ENCODE assay signal across 10 mouse cellular contexts in the genomic region with DNA sequence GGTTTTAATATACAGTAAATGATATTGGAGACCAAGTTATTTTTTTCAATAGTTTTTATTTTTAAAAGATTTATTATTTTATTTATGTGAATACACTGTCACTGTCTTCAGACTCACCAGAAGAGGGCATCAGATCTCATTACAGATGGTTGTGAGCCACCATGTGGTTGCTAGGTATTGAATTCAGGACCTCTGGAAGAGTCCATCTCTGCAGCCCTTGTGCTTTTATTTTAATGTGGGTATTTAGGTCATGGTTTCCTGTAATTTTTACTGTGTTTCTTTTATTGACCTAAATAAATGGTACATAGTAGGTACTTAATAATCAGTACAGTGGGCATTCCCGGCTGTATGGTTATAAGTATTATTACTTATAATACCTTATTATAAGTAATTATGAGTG. TPM values are rescaled to one million over a fixed set of nuclear protein-coding genes. Genes with fewer than 3 reads are reported as not detected.
DNase-seq lines count a peak whose midpoint lies in the region; ATAC-seq and TF ChIP-seq lines count a peak whose summit lies in the region.
"Had no signal": no experiment of that assay in that cellular context is flagged by ENCODE, and none has a peak within 500 bp of the region (broad histone marks: within the 10 kb centered on the region; RNA-seq: fewer than 3 reads in every experiment).

No protein-coding gene starts in this region.

- no peak for TF ChIP-seq EP300 in liver, postnatal 0 days (IDR thresholded peaks at IDR 0.05; ENCODE audit: low read depth)

- no peaks in the 10 kb centered on the region for H3K9me3 ChIP-seq in heart, embryonic 12.5 days (replicated peaks)
- no peaks in the 10 kb centered on the region for H3K9me3 ChIP-seq in liver, postnatal 0 days (ENCODE audit: low read length)
- H3K9me3 ChIP-seq: forebrain, embryonic 12.5 days had no signal

- peak; percentile 57 for TF ChIP-seq CTCF in left cerebral cortex, adult 2 months (IDR thresholded peaks at IDR 0.05)
- peak; percentile 54 for TF ChIP-seq CTCF in liver, postnatal 0 days (IDR thresholded peaks at IDR 0.05; ENCODE audit: low read depth)

- ATAC-seq in heart, embryonic 12.5 days (ENCODE audit: insufficient number of reproducible peaks, low FRiP score): no peak
- ATAC-seq in liver, postnatal 0 days: no peak

- intact Hi-C loops in left cerebral cortex, adult 2 months (cut with DNase I): loop anchor here (1.0 to 5.0 kb wide), 2 partner anchors 21 to 57 kb away; a partner anchor contains a TSS

- no peak overlapping the region; the same call in 1 of the 2 replicates for H3K4me2 ChIP-seq in heart, embryonic 12.5 days
- peak overlapping the region; percentile 68; the same call in 1 of the 2 replicates for H3K4me2 ChIP-seq in liver, postnatal 0 days (ENCODE audit: low read depth, low read length)

- peak; percentile 46 for DNase-seq in heart, adult 11 months
- DNase-seq in left cerebral cortex, adult 2 months (ENCODE audit: extremely low spot score in 1 of 2, low spot score in 2 of 2): no peak
- no peak for DNase-seq in left cerebral cortex, adult 9 months (ENCODE audit: low spot score in 2 of 2)
- DNase-seq in CD4-positive helper T cell, adult 2 months (ENCODE audit: low read depth, low spot score): peak; percentile 13
- DNase-seq in liver, postnatal 0 days: no peak
- DNase-seq in right cerebral cortex, postnatal 14 days: no peak
- no peak for DNase-seq in cerebellum, adult 11-12 months
- DNase-seq: thymus, postnatal 14 days had no signal

- no peak overlapping the region for H3K27ac ChIP-seq in heart, embryonic 12.5 days (ENCODE audit: poor library complexity, severe bottlenecking)
- no peak overlapping the region; the same call in 1 of the 2 replicates for H3K27ac ChIP-seq in left cerebral cortex, adult 2 months
- no peak overlapping the region for H3K27ac ChIP-seq in liver, postnatal 0 days (ENCODE audit: low read depth)

- no peaks in the 10 kb centered on the region for H3K36me3 ChIP-seq in heart, embryonic 12.5 days
- H3K36me3 ChIP-seq in liver, postnatal 0 days (replicated peaks; ENCODE audit: insufficient read depth, low read length): no peaks in the 10 kb centered on the region
- H3K36me3 ChIP-seq: forebrain, embryonic 12.5 days had no signal

- no peak overlapping the region for H3K9ac ChIP-seq in heart, embryonic 12.5 days
- H3K9ac ChIP-seq in liver, postnatal 0 days (replicated peaks): no peak overlapping the region

- WGBS in heart, embryonic 12.5 days: 85% methylated on average over 1 of the region's 1 CpGs
- 75% methylated on average over 1 of the region's 1 CpGs for WGBS in liver, postnatal 0 days (ENCODE audit: insufficient replicate concordance)

- H3K4me1 ChIP-seq in heart, embryonic 12.5 days (replicated peaks): peaks cover 46% of the 10 kb centered on the region
- peaks cover 36% of the 10 kb centered on the region for H3K4me1 ChIP-seq in liver, postnatal 0 days (ENCODE audit: insufficient read depth)

- H3K4me3 ChIP-seq in heart, embryonic 12.5 days: no peak overlapping the region
- H3K4me3 ChIP-seq in left cerebral cortex, adult 2 months: no peak overlapping the region
- H3K4me3 ChIP-seq in liver, postnatal 0 days (ENCODE audit: low read depth, low read length): no peak overlapping the region
- H3K4me3 ChIP-seq: forebrain, embryonic 12.5 days had no signal

- H3K27me3 ChIP-seq in heart, embryonic 12.5 days (replicated peaks): no peaks in the 10 kb centered on the region
- H3K27me3 ChIP-seq in liver, postnatal 0 days (ENCODE audit: insufficient read depth, low read length): no peaks in the 10 kb centered on the region
- H3K27me3 ChIP-seq: forebrain, embryonic 12.5 days had no signal

RNA-seq across cellular contexts. Expression of a gene that starts 56.1 kb away (rescaled TPM):
- polyA plus RNA-seq in heart, embryonic 12.5 days (2016; fragmentation: Nextera tagmentation; extraction: Ambion mirVana): 4.1 and 5.0 TPM in 2 replicates
- 10 to 100 TPM; 63.5 to 73.9 TPM for total RNA-seq in left cerebral cortex, adult 2 months (2021)
- 0.88 and 0.89 TPM in 2 replicates for polyA plus RNA-seq in liver, postnatal 0 days (2015; fragmentation: Nextera tagmentation; extraction: Ambion mirVana)

RNA-seq across cellular contexts. Expression of a gene that starts 59.4 kb away (rescaled TPM):
- 4.5 and 5.4 TPM in 2 replicates for polyA plus RNA-seq in heart, embryonic 12.5 days (2016; fragmentation: Nextera tagmentation; extraction: Ambion mirVana)
- 1 to 10 TPM; 7.3 to 7.9 TPM for total RNA-seq in left cerebral cortex, adult 2 months (2021)
- 12.4 and 19.4 TPM in 2 replicates for polyA plus RNA-seq in liver, postnatal 0 days (2015; fragmentation: Nextera tagmentation; extraction: Ambion mirVana)

Comparison
In these comparisons a context has a peak if more than half of its experiments do, and no peak if none do; other contexts are left out.
1. DNase-seq: peak in heart, adult 11 months (single experiment) and CD4-positive helper T cell, adult 2 months (single experiment); none in left cerebral cortex, adult 2 months (0 of 2), left cerebral cortex, adult 9 months (0 of 2), liver, postnatal 0 days (single experiment), right cerebral cortex, postnatal 14 days (single experiment) and cerebellum, adult 11-12 months (single experiment).